Mouse (Mus musculus) 3134 (cell line): ENCODE results near the gene Lnp1.
"Not testable (repeated sequence)": the region's sequence is repeated elsewhere in the genome, so short reads cannot be mapped to it uniquely, and the experiment has no call there.

Experiments used
- DNase-seq: peaks from one replicate; pipeline ENCODE4 v3.0.0-alpha.2; 2011; ENCODE audit warnings: low spot score; ENCODE audit not compliant: insufficient read length; ENCODE audit errors: extremely low read depth

The Lnp1 gene

DNA sequence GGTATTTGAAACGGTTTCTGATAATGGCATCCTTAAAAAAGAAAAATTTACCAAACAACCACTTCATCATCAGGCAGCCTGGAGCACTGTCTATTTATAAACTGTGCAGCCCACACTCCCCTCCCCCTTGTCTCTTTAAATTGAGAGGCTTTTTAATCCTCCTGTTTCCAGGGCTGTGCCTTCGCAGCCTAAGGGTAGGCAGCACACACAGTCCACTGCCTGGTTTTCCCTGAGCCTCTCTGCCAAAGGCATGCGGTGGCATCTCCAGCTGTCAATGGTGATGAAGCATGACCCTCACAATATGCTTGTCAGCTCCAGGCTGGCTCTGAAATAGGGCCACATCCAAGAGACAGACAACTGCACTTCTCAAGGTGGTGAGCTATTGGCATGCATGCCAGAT, at the start of gene Lnp1:
TSS of gene Lnp1 (minus strand) at position 39 of the 400 bp plus-strand sequence.
- no peak for DNase-seq

DNA sequence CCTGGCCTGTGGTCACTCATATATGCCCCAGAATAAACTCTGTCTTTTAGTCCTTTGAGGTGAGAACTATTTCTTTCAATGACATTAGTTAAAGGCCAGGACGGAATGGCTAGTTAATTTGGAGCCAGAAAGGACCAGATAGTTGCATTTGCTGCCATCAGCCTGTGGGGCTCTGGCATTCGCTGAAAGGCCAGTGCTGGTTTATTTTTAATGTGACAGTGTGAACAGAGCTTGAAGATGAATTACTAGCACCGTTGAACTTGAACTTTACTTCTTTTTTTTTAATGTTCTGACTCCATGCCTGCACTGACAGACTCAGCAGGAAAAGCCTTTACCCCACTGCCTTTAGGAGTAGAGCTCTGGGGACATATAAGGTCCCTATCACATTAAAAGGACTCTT, 46.8 kb upstream of the Lnp1 start:
- no peak for DNase-seq

DNA sequence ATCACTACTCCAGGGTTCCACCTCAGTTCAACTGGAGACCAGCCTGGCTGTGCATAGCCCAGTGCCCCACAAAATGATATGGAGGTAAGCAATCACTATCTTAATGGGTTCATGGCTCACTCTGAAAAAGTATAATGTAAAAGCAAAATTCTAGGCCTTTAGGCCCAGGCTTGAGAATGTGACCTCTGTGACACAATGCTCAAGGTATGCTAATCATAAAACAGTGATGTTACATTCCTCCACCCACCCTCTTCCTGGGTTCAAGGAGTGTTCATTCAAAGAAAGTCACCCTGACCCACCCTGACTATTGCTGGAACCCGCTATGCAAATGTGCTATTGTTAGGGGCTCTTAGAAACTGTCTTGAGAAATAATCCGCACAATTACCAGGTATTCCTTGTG, 30.4 kb upstream of the Lnp1 start:
- DNase-seq = not testable (repeated sequence)

DNA sequence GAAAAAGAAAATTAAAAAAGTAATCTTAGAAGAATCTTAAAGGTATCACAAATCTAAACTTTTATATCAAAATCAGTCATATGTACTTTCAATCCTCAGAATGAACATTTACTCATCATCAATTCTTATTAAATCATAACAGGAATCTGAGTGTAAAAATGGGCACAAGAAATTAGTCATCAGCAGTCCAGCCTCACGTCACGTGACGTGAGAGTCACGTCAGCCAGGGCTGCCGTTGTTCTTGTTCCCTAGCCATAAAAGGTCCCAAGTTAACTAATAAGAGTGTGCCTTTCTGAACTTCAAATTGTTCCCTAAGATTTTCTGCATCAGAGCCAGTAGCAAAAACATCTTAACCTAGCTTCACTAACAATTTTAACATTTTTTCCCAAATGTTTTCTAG, 21.2 kb upstream of the Lnp1 start:
- DNase-seq = no peak

DNA sequence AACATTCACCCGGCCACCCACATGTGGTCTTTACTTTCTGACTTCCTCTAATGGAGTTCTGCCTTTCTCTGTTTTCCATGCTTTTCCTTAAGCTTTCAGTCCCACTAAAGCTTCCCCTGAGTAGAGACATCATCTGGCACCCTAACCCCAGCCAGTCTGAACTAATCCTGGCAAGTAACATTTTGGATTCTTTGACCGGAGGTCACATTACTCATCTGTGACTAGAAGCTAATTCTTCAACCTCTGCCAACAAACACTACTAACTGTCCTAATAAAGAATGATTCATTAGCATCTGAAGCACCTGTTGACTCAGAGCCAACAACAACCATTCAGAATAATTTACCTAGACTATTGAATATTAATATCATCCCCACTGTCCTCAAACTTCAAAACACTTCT, 14.5 kb upstream of the Lnp1 start:
- DNase-seq = no peak

DNA sequence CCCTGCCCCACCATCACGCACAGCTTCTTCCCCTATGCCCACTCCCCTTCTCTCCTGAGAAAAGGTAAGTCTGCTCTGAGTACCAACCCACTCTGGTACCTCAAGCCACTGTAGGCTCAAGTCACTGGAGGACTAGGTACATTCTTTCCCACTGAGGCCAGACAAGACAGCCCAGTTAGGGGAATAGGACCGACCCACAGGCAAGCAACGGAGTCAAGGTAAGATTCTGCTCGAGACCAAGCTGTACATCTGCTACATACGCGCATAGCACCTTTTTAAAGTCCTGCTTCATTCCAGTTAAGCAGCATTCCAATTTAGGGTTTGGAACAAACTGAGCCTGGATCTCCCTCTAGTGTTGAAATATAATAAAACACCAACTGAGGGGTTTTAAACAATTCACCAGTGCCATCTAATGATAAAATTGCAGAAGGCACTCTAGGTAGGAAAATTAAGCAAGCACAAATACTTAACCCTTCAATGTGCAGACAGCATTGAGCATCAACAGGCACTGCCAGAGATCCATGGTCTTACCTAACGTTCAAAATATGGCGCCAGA, 7.7 kb downstream of the Lnp1 start:
- peak; percentile 11 for DNase-seq

DNA sequence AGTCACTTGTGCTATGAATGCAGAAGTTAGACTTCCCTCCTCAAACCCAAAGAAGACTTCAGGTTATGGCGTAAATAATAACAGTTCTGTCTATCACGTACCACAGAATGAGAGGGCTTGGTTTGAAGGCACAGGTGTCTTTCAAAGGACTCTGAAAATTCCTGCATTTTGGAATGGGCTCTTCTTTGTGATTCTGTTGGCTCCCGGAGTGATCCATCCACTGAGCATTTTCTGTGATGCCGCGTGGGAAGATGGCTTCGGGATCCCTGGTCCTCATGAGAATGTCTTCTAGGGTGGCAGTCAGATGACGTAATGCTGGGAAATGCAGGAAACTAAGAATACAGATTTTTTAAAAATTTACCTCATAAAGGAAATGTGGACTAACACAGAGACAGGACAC, 10.6 kb downstream of the Lnp1 start:
- no peak for DNase-seq

DNA sequence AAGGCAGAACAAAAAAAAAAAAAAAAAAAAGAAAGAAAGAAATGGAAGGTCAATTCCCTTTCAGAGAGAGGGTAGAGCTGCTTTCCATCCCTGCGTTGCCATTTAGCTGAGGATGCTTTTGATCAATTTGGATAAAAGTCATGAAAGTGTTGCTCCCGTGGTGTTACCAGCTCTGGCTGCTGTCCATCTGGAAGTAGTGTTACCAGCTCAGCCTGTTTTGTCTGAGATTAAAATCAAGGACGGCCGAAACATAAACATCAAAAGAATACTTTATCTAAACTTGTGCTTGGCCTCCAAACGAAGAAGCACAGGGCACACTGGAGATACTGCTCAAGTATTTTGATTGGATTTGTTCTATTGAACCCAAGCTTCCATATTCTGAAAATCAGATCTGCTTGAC, 18.9 kb downstream of the Lnp1 start:
- DNase-seq = no peak

DNA sequence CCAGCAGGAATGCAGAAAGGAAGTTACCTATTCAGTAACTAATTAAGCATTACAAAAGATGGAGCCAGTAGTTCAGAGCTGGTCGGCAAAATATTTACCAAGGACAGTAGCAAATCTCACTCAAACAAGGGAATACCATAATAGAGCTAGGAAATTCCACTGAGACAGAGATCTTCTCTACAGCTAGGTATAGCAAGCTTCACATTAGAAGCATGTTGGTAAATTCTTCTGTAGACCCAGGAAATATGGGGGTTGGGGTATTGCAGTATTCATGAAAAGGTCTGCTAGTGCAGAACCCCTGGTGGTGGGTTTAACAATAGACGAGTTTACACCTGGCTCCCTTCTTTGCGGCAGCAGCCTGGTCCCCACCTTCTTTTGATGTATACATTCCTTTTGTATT, 25.7 kb downstream of the Lnp1 start:
- DNase-seq = not testable (repeated sequence)

DNA sequence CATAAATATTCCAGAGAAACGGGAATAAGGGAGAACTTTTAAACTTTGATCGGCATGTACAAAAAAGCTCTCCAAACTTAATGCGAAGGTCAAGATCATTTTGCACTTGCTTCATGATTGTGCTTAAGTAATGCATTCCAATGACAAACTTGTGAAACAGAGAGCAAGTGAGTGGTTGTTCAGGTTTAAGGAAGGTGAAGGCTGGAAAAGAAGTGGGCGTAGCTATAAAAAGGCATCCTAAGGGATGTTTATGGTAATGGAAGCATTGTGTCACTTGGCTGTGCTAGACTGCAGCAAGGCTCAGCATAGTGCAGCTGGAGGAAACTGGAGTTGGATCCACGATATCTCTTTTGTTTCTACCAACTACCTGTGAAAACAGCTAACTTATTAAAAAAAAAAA, 36.3 kb downstream of the Lnp1 start:
- DNase-seq = no peak

DNA sequence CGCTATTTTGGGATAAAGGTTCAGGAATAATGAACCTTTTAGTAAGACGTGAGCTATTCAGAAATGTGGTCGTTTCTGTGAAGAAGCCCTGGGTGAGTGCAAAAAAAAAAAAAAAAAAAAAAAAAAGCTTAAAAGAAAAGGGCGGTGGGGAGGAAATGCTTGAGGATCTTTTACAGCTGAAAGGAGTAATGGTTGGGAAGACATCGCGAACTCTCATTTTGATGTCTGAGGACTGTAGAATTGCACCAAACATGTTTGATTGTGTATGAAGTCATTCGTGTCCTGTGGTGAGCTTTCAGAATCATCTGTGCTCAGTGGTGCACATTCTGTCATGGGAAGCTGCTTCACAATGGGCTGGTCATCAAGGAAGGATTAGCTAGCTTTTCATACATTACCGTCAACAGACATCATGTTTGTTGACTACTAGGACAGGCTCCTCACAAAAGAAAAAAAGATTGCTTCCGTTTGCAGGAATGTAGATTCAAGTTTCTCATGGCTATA, 41.2 kb downstream of the Lnp1 start:
- no peak for DNase-seq

DNA sequence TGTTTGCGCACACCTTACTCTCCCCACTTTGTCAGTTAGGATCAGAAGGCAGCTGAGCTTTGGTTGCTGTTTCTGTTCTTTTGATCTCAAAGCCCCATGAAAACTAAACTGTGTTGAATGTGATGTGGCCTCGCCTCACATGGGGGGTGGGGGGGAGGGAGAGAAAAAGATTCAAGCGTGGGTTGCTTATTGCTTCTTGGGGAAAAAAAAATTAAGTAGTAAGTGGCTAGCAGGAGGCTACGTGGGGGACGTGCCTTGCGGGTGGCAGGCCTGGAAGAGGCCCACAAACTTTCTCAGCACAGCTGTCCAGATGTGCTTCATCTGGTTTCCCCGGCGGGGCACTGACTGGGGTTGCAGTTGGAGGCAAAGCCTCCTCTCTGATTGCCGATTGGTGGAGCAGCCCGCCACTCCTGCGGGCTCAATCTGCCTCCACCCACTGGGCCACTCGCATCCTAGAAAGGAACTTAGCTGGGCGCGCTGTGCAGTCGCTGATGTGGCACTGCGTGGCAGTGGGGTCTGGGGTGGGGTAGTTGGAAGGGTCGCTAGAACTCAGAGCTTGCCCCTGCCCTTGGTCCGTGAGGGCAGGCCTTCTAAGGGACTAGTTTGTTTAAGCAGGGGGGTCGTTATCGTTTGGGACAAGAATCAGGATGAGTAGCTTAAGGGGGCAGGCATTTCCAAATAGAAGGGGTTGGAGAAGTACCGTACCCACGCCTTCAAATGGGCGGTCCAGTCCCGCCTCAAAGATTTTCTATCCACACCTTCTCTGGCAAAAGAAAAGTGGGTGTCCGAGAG, 41.8 kb downstream of the Lnp1 start, which contains the start of gene Tmem45a:
TSS of gene Tmem45a (minus strand) at position 343 of the 792 bp plus-strand sequence.
- peak; percentile 76 for DNase-seq

DNA sequence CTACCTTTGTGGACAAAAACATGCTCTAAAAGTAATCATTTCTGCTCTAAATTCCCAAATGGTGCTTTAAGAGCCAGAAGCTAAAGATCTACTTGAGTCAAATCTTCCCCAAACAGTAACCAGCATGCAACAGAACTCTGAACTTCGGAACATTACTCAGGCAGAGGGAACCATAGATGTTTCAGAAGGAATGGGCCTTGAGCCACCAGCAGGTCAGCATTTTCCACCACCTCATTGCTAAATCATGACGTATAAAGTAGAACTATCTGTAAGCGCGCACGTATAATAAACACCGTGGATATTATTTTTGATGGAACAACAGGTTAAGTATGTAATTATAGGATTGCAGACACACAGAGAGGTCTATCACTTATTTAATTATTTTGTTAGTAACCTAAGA, 43.0 kb downstream of the Lnp1 start:
- DNase-seq = no peak

DNA sequence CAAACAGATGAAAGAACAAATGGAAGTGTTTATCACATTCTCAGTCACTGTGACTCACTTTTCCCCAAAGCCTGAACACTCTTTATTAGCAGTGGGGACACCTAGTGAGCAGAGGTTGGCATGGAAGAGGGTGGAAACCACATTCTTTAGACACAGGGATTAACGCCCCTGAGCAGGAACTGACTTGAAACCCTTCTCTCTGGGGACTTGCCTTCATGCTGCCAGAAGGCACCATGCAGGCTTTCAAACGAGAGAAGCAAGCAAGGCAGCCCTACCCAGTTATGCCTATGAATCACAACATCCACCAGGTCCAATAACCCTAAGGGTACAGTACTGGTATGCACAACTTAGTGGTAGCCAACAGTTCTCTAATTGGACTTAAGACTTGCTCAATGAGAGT, 54.5 kb downstream of the Lnp1 start:
- DNase-seq = peak; percentile 22

DNA sequence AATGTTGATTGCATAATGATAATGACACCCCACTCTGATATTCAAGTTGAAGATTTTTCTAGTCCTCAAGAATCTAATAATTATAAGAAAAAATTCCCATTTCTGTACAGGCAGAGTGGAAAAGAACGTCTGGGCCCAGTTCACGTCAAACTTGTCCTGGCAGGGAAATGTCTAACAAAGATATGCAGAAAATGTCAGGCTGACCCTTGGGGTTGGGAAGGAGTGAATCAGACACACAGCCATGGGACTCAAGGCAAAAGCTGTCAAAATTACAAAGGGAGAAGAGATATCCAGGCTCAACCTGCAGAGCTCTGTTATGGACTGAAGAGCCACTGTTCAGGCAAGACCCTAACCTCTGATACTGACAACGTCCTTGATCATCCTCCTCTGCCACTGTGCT, 57.4 kb downstream of the Lnp1 start:
- DNase-seq = no peak

DNA sequence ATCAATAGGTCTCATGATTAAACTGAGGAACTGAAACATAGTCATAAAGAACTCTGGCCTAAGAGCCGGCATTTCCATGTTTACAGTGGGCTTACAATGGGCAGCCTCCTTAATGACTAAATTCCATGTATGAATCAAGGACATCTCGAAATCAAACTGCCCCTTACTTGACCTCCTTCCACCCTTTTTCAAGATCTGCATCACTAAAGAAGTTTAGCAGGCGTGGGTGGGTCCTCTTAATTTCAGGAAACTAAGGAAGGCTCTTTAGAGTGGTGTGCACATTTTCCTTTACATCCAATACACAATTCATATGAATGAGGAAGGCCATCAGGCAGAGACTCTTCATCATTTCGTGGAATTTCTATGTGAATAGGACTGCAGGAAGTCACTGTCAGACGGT, 59.5 kb downstream of the Lnp1 start:
- DNase-seq = no peak

DNA sequence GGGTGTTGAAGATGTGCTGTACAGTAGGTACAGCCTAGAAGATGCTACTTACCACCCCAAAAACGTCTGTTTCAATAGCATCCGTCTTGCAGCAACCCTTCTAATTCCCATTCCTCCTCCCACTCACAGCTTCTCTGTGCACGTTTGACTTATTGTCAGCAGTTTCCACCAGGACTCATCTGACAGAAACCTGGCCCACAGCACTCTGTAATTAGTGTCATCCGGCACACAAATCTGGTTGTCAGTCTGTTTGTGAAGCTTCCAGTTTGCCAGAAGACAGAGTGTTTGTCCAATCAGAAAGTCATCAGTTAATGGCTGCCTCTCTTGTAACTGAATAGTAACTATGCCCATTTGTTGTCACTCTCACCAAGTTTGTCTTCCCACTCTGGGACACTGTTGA, 60.3 kb downstream of the Lnp1 start:
- DNase-seq = no peak
